Mouse (Mus musculus): ENCODE measurements around the gene Dnmt1.

The Dnmt1 gene

GRCm38 (mm10) chr9:20878041-20878709 is 81.5 kb downstream of the Dnmt1 start:
- peak; percentile 99 for DNase-seq

DNA sequence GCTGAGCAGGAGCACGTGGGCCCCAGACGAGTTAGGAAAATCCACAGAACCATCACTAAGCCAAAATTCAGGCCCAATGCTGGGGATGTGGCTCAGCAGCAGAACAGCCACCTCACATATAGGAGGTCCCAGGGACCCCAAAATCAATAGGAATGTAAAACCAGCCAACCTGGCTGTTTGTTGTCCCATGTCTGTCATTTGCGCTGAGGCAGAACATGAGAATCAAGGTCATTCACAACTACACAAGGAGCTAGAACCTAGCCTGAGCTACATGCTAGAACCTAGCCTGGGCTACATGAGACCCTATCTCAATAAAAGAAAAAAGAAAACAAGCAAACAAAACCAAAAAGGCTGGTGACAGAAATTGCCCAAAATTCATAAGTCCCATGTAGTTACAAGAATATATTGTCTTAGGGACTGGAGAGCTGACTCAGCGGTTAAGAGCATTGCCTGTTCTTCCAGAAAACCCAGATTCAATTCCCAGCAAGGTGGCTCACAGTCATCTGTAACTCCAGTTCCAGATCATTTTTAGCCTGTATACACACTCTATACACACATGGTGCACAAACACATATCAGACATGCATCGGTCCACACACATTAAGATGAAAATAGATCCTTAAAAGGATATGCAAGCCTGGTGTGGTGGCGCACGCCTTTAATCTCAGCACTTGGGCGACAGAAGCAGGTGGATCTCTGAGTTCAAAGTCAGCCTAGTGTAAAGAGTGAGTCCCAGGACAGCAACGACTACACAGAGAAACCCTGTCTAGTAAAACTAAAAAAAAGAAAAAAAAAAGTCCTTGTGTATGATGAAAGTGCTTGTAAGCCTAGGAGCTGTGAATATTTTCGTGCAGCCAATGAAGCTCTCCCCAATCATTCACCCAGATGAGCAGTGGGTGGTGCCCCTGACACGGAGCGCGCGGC is 82.3 kb downstream of the Dnmt1 start:
- no peak for DNase-seq

GRCm38 (mm10) chr9:20876318-20877117 is 83.2 kb downstream of the Dnmt1 start:
- no peak for DNase-seq

DNA sequence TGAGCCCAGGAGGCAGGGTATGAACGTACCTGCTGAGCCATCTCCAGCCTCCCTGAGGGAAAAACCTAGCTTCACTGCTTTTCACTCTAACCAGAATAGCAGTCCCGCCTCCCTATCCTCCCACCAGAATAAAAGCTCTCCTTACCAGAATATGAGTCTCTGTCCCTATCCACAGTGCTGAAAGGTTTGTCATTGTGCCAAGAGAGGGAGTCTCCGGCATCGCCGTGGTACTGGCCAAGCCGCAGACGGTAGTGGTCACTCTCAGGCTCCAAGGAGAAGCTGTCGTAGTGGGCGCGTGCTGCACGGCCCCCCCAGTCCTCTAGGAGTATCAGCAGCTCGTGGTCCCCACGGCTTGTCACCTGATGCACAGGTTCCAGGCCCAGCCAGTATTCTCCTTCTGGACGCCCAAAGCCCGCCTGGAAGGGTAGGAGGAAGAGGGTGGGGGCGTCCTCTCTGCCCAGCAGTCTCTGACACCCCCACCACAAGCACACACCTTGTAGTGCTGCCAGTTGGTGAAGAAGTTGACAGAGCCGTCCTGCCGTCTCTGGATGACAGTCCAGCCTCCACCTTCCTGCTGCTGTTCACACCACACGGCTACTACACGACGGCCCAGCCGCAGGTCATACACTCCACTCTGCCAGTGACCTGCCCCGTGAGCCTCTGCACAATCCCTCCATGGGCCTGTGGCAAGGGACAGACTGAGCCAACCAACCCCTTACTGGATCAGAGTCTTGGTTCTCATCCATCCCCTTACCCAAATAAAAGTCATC is 84.5 kb downstream of the Dnmt1 start:
- DNase-seq = no peak

- DNase-seq = no peak
Measured at GRCm38 (mm10) chr9:20873521-20873920, 86.2 kb downstream of the Dnmt1 start.

DNA sequence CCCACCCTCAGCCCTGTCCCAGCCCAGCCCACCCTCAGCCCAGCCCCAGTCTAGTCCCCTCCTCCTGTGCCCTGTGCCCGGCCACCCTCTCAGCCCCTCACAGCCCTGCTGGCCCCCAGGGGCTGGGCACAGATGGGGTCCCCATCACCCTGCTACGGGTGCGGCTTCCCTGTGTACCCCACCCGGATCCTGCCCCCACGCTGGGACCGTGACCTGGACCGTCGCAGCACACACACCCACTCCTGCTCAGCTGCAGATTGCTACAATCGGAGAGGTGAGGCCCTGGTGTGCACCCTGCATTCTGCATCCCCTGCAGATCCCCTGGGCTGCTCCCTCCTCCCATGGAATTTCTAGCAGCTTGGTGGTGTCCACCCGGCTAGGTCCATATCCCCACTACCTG is 86.7 kb downstream of the Dnmt1 start:
- no peak for DNase-seq

GRCm38 (mm10) chr9:20870211-20871173 is 89.2 kb downstream of the Dnmt1 start:
- no peak for DNase-seq

- no peak for DNase-seq
Measured at GRCm38 (mm10) chr9:20869246-20869645, 90.4 kb downstream of the Dnmt1 start.

- DNase-seq = peak; percentile 70
Measured at GRCm38 (mm10) chr9:20868448-20869001, 91.2 kb downstream of the Dnmt1 start, which contains the start of gene A230050P20Rik. TSS of gene A230050P20Rik (plus strand) at chr9:20868642.

GRCm38 (mm10) chr9:20866879-20867278 is 92.8 kb downstream of the Dnmt1 start:
- no peak for DNase-seq

DNA sequence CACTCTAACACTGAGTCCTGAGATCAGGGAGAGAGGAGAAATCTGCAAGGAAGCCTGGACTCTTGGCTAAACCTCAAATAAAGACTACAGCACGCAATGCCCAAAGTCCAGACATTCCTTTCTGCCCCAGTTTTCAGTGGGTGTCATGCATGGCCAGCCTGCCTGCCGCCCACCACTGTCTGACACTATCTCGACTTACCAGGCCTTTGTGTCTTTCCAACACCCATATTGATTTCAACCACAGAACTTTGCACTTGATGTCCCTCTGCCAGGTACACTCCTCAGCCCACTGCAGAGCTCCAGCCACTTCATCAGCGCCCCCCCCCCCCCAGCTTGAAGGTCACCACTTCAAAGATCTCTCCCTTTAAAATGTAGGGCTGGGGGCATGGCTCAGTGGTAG is 97.5 kb downstream of the Dnmt1 start:
- DNase-seq = no peak

DNA sequence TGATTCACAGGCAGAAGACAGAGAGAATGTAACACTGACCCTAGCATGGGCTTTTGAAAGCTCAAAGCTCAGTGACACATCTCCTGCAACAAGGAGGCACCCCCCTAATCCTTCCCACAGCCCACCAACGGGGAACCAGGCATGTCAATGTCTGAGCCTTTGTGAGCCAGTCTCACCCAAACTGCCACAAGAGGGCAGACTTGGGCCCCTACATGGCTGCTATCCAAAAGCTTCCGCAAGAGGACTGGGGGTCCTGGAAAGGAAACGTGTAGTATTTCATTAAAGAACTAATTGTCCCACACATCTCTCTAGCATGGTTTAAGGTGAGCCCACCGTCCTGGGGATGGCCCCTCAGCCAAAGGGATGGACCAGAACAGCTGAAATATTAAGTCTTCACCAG is 97.9 kb downstream of the Dnmt1 start:
- no peak for DNase-seq

GRCm38 (mm10) chr9:20859926-20860325 is 99.8 kb downstream of the Dnmt1 start:
- DNase-seq = no peak
